Mouse (Mus musculus): Measurements from ENCODE around the gene Map4k2. TPM values are rescaled to one million over a fixed set of nuclear protein-coding genes. Genes with fewer than 3 reads are reported as not detected.

The Map4k2 gene
- 519 TPM for total RNA-seq (2023)

DNA sequence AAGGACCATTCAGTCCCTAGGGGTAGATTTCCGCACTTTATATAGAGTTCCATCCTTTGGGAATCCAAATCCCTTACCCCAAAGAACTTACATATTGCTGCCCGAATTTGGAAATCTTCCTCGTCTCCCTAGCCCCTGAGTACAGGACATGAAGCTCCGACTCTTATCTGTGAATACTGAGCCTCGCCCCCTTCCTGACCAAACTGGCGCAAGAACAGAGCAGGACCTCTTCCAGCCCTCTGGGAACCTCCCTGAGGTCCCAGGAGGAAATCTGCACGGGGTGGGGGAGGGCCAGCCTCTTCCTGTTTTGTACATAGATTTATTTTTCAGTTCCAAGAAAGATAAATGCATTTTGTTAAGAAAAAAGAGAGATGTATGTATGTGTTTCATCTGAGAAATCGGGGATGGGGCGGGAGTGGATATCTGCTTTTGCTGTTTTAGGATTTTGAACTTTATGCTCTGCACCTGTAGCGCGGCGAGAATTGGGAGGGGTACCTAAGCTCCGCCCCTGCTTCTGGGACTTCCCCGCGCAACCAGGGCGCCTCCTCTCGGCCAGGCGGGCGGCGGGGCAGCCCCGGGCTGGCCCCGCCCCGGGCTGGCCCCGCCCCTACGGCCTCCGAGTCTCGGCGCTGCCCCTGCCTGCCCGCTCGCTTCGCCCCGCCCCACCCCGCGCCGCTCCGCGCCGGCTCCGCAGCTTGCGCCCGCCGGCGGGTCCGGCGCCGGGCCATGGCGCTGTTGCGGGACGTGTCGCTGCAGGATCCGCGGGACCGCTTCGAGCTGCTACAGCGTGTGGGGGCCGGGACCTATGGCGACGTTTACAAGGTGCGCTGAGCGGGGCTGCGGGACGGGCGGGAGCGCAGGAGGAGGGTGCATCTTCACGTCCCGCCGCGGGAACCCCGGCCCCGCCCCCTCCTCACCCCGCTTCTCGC is at the start of gene Map4k2:
Map4k2 (plus strand) TSS at position 612 of the 929 bp plus-strand sequence.

DNA sequence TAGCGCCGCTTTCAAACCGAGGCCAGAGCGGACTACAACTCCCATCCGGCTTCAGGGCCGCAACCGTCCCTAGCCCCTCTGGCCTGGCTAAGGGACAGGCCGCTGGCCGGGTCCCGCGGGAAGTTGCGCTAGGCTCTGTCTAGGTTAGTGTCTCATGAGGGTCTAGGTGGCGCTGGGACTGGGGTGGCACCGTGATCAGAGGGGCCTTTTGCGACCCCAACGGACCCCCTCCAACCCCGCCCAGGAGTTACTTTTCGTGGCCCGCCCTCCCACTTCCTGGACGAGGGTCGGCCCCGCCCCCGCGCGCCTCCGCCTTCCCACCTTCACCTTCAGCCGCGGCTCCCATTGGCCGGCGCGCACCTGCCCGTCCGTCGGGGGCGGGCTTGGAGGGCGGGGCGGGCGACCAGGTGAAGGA is 34.8 kb upstream of the Map4k2 start, which contains the start of gene Cdc42bpg:
Cdc42bpg (plus strand) TSS at position 320 of the 415 bp plus-strand sequence.

DNA sequence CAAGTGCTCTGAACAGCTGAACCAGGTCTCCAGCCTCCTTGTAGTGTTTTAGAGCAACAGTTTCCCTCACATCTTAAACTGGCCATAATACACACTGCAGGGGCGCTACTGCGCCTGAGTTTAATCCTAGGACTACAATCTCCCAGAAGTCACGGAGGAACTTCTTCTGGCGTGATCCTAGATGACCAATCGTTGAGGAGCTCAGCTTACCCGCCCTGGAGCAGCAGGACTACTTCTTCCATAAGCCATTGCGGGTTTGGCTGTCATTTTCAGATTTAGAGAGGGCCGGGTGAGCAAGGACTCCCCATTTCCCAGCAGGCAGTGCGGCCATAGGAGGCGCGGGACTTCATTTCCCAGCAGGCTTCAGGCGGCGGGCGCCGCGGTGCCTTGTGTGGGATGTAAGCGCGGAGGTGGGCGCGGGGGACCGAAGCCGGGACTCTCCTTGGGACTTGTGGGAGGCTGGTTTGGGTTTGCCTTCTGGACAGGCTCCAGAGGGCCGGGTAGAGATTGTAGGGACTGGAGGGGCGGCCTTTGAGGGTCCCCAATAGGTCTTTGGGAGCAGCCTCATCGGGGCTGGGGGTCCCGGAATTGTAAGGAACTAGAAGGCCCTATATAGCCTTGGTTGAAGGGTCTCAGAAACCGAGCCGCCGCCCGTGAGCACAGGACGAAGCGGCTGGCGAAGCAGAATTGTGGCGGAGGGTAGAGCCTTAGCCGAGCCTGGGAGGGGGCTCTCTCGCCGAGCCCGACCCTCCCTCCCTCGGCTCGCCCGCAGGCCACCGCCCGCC is 6.1 kb upstream of the Map4k2 start, which contains the start of gene Men1:
Men1 (plus strand) TSS at position 307 of the 785 bp plus-strand sequence.

DNA sequence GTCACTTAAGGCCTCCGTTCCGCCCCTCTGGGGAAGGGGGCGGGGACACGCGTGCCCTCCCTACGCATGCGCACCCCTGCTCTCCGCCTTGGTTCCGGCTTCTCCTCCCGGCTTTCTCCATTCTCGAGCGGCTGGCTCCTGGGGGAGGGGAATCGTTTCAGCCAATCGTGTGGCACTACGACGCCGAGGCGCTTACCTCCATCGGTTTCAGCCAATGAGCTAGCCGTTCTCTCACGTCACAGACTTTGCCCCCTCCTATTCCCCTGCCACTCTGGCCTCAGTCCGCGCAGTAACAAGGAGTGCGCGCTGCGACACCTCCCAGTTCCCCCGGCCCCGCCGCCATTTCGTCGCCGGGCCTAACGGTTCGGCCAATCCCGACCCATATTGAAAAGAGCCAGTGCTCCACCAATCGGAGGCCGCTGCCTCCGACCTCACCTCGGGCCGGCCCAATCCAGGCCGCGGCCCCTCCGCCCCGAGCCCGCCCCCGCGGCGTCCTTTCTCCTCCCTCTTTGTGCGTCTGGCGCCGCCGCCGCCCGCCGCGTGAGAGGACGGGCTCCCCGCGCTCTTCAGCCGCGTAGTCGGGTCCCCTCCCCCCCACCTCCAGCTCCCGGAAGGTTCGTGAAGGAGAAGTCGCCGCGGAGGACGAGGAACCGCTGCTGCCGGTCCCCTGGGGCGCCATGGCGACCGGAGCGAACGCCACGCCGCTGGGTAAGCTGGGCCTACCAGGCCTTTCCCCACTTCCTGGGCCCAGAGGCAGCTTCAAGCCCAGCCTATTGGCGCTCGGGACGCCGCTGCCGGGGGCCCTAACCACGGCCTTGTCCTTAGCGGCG is 22.7 kb downstream of the Map4k2 start, which contains the start of gene Sf1:
Sf1 (plus strand) TSS at position 280 of the 830 bp plus-strand sequence.

DNA sequence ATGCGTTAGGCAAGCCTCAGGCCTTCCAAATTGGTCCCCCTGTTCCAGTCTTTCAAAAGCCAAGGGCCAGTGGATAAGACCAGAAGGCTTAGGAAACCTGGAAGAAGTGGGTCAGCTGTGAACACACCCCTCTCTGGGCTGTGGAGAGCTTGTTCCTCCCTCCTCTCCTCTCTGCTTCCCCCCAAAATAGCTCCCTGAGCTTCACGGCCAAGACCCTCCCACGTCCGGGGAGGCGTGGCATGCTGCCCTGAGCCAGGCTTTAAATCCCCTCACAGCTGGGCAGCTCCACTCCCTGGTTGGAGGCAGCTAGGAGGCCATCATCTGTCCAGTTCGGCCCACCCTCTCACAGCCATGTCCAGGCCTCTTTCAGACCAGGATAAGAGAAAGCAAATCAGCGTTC is 43.2 kb downstream of the Map4k2 start, which contains the start of gene Pygm:
Pygm (plus strand) TSS at position 272 of the 400 bp plus-strand sequence.

DNA sequence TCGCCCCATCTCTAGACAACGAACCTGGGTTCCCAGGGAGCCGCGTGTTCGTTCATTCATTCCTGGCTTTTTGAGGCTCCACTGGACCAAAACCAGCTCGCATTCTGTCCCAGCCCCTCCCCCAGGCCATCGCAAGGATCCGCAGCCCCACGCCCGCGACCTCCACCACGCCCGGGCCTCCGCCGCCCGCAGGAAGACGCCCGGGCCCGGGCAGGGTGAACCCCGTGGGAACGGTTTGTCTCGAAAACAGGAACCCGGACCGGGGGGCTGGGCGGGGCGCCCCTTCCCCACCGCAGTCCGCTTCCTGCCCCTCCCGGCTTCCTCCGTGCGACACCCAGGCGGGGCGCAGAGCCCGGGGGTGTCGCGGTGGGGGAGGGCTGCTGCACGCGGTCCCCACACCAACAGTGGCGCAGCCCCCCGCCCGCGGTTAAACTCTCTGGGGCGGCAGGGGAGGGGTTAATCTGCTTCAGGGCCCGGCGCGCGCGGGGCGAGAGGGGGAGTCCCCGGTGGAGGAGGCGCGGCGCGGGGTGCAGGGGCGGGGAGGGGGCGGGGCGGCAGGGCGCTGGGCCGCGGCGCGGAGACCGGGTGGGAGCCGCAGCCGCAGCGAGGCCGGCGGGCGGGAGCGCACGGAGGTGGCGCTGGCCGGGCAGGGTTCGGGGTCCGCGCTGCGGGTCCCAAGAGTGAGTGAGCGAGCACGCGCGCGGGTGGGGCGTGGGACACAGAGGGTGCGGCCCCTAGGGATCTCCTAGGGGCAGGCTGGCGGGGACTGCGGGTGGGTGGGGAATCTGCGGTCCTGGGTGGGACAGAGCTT is 58.6 kb downstream of the Map4k2 start, which contains the start of gene Rasgrp2:
Rasgrp2 (plus strand) TSS at position 56 of the 811 bp plus-strand sequence.

Other genes starting within 250 kb of the Map4k2 start
- not detected for gene AC131692.1, start 246.7 kb upstream of the Map4k2 start, total RNA-seq (2023)
- not detected for gene Naaladl1, start 235.4 kb upstream of the Map4k2 start, total RNA-seq (2023)
- 5.0 TPM for gene Sac3d1, start 222.5 kb upstream of the Map4k2 start, total RNA-seq (2023)
- gene Snx15, start 212.8 kb upstream of the Map4k2 start, total RNA-seq (2023), result 27.8 TPM
- gene Batf2, start 200.2 kb upstream of the Map4k2 start, total RNA-seq (2023), result 0.41 TPM
- gene Arl2, start 199.6 kb upstream of the Map4k2 start, total RNA-seq (2023), result 20.1 TPM
- gene Majin, start 156.7 kb upstream of the Map4k2 start, total RNA-seq (2023), result not detected
- gene Gpha2, start 114.8 kb upstream of the Map4k2 start, total RNA-seq (2023), result not detected
- gene Ppp2r5b, start 105.3 kb upstream of the Map4k2 start, total RNA-seq (2023), result 17.5 TPM
- gene Atg2a, start 99.5 kb upstream of the Map4k2 start, total RNA-seq (2023), result 229 TPM
- 37.0 TPM for gene Ehd1, start 64.4 kb upstream of the Map4k2 start, total RNA-seq (2023)
- 4.9 TPM for gene Cdc42bpg, start 34.7 kb upstream of the Map4k2 start, total RNA-seq (2023)
- gene Men1, start 6.2 kb upstream of the Map4k2 start, total RNA-seq (2023), result 22.2 TPM
- gene Sf1, start 22.6 kb downstream of the Map4k2 start, total RNA-seq (2023), result 1,178 TPM
- gene Pygm, start 43.3 kb downstream of the Map4k2 start, total RNA-seq (2023), result 47.7 TPM
- 801 TPM for gene Rasgrp2, start 58.2 kb downstream of the Map4k2 start, total RNA-seq (2023)
- gene Nrxn2, start 77.6 kb downstream of the Map4k2 start, total RNA-seq (2023), result 0.64 TPM
- gene Slc22a12, start 201.9 kb downstream of the Map4k2 start, total RNA-seq (2023), result not detected